Mouse (Mus musculus): ENCODE results near the gene Vmn1r218. TPM values are rescaled to one million over a fixed set of nuclear protein-coding genes. Genes with fewer than 3 reads are reported as not detected.
"Not testable (repeated sequence)": the region's sequence is repeated elsewhere in the genome, so short reads cannot be mapped to it uniquely, and the experiment has no call there.

The Vmn1r218 gene
- not detected in 2 replicates for polyA plus RNA-seq (2015; fragmentation: Nextera tagmentation; extraction: Ambion mirVana)

GRCm38 (mm10) chr13:23133099-23133498, at the start of gene Vmn1r218:
TSS of gene Vmn1r218 (plus strand) at chr13:23133155.
- Histone ChIP-seq H3K27me3 (replicated peaks; ENCODE audit: insufficient read depth, low read length) (no peaks in the 10 kb centered on the region), H3K27ac (ENCODE audit: low read length) (no peak within 1 kb of the TSS), H3K4me2 (replicated peaks; ENCODE audit: low read depth, low read length) (no peak within 1 kb of the TSS), H3K36me3 (ENCODE audit: insufficient read depth, low read length) (no peaks in the 10 kb centered on the region), H3K9ac (replicated peaks; ENCODE audit: low read depth) (no peak within 1 kb of the TSS), H3K9me3 (ENCODE audit: low read length) (no peaks in the 10 kb centered on the region), H3K4me3 (ENCODE audit: low read depth, low read length) (no peak within 1 kb of the TSS), H3K4me1 (ENCODE audit: insufficient read depth, low read depth, low read length) (no peaks in the 10 kb centered on the region)
- 60% methylated on average over 3 of the region's 3 CpGs for WGBS
- DNase-seq (ENCODE audit: low spot score) (no peak), ATAC-seq (no peak)
- TF ChIP-seq EP300 (IDR thresholded peaks at IDR 0.05) (no peak), CTCF (IDR thresholded peaks at IDR 0.05) (no peak)

DNA sequence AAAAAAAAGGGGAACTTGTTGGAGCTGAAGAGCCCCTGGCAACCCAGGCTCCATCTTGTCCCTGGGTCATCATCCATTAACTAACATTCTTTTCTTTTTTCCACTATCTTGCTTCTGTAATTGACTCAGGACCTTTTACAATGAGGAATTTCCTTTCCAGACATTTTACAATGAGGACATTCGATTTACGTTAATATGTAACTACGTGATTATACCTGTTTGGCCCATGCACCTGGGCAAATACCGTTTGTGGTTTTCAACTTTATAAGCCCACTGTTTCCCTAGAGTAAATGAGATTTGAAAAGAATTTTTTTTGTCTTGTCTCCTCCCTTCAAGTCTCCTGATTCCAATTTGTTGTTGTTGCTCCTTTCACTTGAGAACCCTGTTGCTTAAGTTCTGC, 38.6 kb upstream of the Vmn1r218 start:
- Histone ChIP-seq H3K27me3 (replicated peaks; ENCODE audit: insufficient read depth, low read length) (no peaks in the 10 kb centered on the region), H3K4me1 (ENCODE audit: insufficient read depth, low read depth, low read length) (no peaks in the 10 kb centered on the region), H3K9ac (replicated peaks; ENCODE audit: low read depth) (no peak overlapping the region), H3K36me3 (ENCODE audit: insufficient read depth, low read length) (no peaks in the 10 kb centered on the region), H3K4me2 (replicated peaks; ENCODE audit: low read depth, low read length) (no peak overlapping the region), H3K27ac (ENCODE audit: low read length) (no peak overlapping the region), H3K4me3 (ENCODE audit: low read depth, low read length) (no peak overlapping the region), H3K9me3 (ENCODE audit: low read length) (no peaks in the 10 kb centered on the region)
- TF ChIP-seq CTCF (IDR thresholded peaks at IDR 0.05) (no peak), EP300 (IDR thresholded peaks at IDR 0.05) (no peak)
- ATAC-seq = no peak
- WGBS = 75% methylated on average over 4 of the region's 4 CpGs
- DNase-seq (ENCODE audit: low spot score) = no peak

DNA sequence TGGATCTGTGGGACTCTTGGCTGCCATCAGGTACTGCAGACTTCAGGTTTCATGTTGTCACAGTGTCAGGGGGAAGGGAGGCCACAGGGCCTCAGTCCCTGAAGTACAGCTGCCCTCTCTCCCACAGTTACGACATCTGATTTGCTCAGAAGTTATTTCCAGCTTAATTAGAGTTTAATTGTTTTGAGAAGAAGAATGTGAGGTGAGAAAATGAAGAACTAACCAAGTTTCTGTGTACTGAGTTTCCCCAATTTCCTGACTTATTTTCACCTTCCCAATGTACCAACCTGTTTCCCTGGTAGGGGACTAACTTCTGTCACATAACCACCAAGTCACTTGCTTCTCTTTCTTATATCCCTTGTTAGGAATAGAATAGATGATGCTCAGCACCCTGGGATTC, 14.8 kb upstream of the Vmn1r218 start, which contains the start of gene Vmn1r217:
Gene Vmn1r217, minus strand, starts transcription at position 101 of the 400 bp plus-strand sequence.
- not testable (repeated sequence) for H3K27me3 ChIP-seq (replicated peaks; ENCODE audit: insufficient read depth, low read length); H3K36me3 ChIP-seq (ENCODE audit: insufficient read depth, low read length); H3K9ac ChIP-seq (replicated peaks; ENCODE audit: low read depth); DNase-seq (ENCODE audit: low spot score); H3K27ac ChIP-seq (ENCODE audit: low read length); H3K4me1 ChIP-seq (ENCODE audit: insufficient read depth, low read depth, low read length); H3K4me3 ChIP-seq (ENCODE audit: low read depth, low read length); H3K9me3 ChIP-seq (ENCODE audit: low read length); H3K4me2 ChIP-seq (replicated peaks; ENCODE audit: low read depth, low read length); ATAC-seq
- 73% methylated on average over 1 of the region's 1 CpGs for WGBS

DNA sequence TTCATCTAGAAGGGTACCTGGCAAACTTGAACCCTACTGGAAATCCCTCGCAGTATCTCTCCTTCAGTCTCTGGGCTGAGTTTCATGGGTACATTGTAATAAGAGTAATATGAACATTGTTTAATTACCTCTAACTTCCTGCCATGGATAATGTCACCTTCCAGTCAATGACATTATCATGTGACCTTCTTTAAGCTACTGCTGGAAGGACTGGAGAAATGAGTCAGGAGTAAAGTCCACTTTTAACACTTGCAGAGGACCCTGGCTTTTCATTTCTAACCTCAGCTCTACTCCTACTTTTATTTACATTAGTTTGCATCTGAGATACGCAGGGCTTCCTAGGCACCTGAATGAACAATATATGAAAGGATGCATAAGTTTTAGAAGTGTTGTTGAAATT, 12.3 kb upstream of the Vmn1r218 start:
- H3K27me3 ChIP-seq (replicated peaks; ENCODE audit: insufficient read depth, low read length) = no peaks in the 10 kb centered on the region
- no peak overlapping the region for H3K27ac ChIP-seq (ENCODE audit: low read length)
- no peaks in the 10 kb centered on the region for H3K9me3 ChIP-seq (ENCODE audit: low read length)
- H3K36me3 ChIP-seq (ENCODE audit: insufficient read depth, low read length) = no peaks in the 10 kb centered on the region
- no peak overlapping the region for H3K4me3 ChIP-seq (ENCODE audit: low read depth, low read length)
- H3K4me2 ChIP-seq (replicated peaks; ENCODE audit: low read depth, low read length) = no peak overlapping the region
- 72% methylated on average over 2 of the region's 2 CpGs for WGBS
- H3K4me1 ChIP-seq (ENCODE audit: insufficient read depth, low read depth, low read length) = no peaks in the 10 kb centered on the region
- TF ChIP-seq CTCF (IDR thresholded peaks at IDR 0.05) (no peak), EP300 (IDR thresholded peaks at IDR 0.05) (no peak)
- ATAC-seq (no peak), DNase-seq (ENCODE audit: low spot score) (no peak)
- H3K9ac ChIP-seq (replicated peaks; ENCODE audit: low read depth) = no peak overlapping the region

DNA sequence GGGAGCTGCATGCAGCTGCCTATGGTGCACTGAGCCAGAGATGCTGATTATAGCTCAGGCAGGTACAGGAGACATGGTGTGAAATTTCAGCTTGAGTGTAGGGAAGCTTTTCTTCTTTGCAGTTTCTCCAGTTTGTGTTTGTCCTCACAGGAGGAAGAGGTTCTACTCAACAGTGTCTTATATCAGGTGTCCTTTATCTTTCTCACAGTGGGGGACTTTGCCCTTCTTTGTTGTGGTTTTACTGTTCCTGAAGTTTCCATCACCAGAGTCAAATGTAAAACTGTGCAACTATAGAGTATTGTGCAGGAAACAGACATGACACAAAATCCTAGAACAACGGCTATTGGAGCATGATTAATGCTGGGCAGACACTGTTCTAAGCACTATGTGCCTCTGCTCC, 546 bp downstream of the Vmn1r218 start:
- Histone ChIP-seq H3K4me1 (ENCODE audit: insufficient read depth, low read depth, low read length) (no peaks in the 10 kb centered on the region), H3K4me3 (ENCODE audit: low read depth, low read length) (no peak overlapping the region), H3K36me3 (ENCODE audit: insufficient read depth, low read length) (no peaks in the 10 kb centered on the region), H3K9ac (replicated peaks; ENCODE audit: low read depth) (no peak overlapping the region), H3K4me2 (replicated peaks; ENCODE audit: low read depth, low read length) (no peak overlapping the region), H3K9me3 (ENCODE audit: low read length) (no peaks in the 10 kb centered on the region), H3K27me3 (replicated peaks; ENCODE audit: insufficient read depth, low read length) (no peaks in the 10 kb centered on the region), H3K27ac (ENCODE audit: low read length) (no peak overlapping the region)
- ATAC-seq = no peak
- no peak for DNase-seq (ENCODE audit: low spot score)
- 59% methylated on average over 1 of the region's 1 CpGs for WGBS
- no peak for TF ChIP-seq EP300 (IDR thresholded peaks at IDR 0.05)
- TF ChIP-seq CTCF (IDR thresholded peaks at IDR 0.05) = no peak

DNA sequence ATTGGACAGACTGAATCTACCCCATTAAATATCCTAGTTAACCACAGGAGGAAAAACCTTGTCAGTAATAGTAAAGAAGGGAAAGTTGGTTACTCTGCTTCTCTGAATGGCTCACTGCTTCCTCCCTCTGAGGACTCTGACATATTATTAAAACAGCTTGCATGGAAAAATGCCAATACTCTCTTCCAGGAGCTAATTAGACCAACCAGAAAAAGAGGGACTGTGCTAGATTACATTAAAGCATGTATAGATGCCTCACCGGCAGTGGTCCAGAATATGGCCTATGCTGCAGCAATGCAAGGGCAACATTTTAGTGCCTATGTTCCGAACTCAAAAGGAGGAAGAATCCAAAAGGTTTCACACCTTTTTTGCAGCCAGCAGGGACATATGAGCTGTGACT, 5.9 kb downstream of the Vmn1r218 start:
- no peak overlapping the region for H3K4me3 ChIP-seq (ENCODE audit: low read depth, low read length)
- TF ChIP-seq CTCF (IDR thresholded peaks at IDR 0.05) (no peak), EP300 (IDR thresholded peaks at IDR 0.05) (no peak)
- no peak overlapping the region for H3K27ac ChIP-seq (ENCODE audit: low read length)
- H3K9ac ChIP-seq (replicated peaks; ENCODE audit: low read depth) = no peak overlapping the region
- ATAC-seq (no peak), DNase-seq (ENCODE audit: low spot score) (no peak)
- WGBS = 76% methylated on average over 2 of the region's 2 CpGs
- H3K4me2 ChIP-seq (replicated peaks; ENCODE audit: low read depth, low read length) = no peak overlapping the region
- H3K4me1 ChIP-seq (ENCODE audit: insufficient read depth, low read depth, low read length) = no peaks in the 10 kb centered on the region
- H3K36me3 ChIP-seq (ENCODE audit: insufficient read depth, low read length) = no peaks in the 10 kb centered on the region
- H3K9me3 ChIP-seq (ENCODE audit: low read length) = no peaks in the 10 kb centered on the region
- H3K27me3 ChIP-seq (replicated peaks; ENCODE audit: insufficient read depth, low read length) = no peaks in the 10 kb centered on the region

- no peak for ATAC-seq
- Histone ChIP-seq H3K4me2 (replicated peaks; ENCODE audit: low read depth, low read length) (no peak overlapping the region), H3K36me3 (ENCODE audit: insufficient read depth, low read length) (no peaks in the 10 kb centered on the region), H3K4me3 (ENCODE audit: low read depth, low read length) (no peak overlapping the region), H3K4me1 (ENCODE audit: insufficient read depth, low read depth, low read length) (no peaks in the 10 kb centered on the region), H3K9me3 (ENCODE audit: low read length) (no peaks in the 10 kb centered on the region), H3K9ac (replicated peaks; ENCODE audit: low read depth) (no peak overlapping the region), H3K27ac (ENCODE audit: low read length) (no peak overlapping the region), H3K27me3 (replicated peaks; ENCODE audit: insufficient read depth, low read length) (no peaks in the 10 kb centered on the region)
- 68% methylated on average over 3 of the region's 3 CpGs for WGBS
- peak; percentile 6 for DNase-seq (ENCODE audit: low spot score)
- TF ChIP-seq CTCF (IDR thresholded peaks at IDR 0.05) (no peak), EP300 (IDR thresholded peaks at IDR 0.05) (no peak)
Observed at GRCm38 (mm10) chr13:23157848-23158247, 24.9 kb downstream of the Vmn1r218 start.

Data from lung, postnatal 0 days (tissue).